Mouse (Mus musculus): Measurements from ENCODE around the gene Cab39. TPM values are rescaled to one million over a fixed set of nuclear protein-coding genes. Genes with fewer than 3 reads are reported as not detected.

The Cab39 gene
- polyA plus RNA-seq, 1 experiment from 2014 or later = 41.4 TPM

DNA sequence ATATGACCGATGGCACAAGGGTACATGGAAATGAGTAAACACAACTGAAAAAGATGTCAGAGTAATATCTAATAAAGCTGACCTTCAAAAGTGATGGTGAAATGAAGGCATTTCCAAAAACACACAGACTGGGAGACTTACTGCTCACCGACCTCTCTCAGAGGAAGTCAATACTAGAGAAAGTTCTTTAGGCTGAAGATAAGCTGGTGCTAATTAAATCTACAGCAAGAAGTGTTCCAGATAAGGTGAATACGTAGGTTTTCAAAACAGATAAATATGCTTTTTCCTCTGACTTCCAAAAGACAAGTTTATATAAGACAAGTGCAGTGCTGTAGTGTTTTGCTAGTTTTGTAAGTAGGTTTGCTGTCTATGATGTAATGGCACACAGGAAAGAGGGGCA lies 63.0 kb downstream of the Cab39 start:
- H3K9me3 ChIP-seq (ENCODE audit: control insufficient read depth, low read length) = peaks cover 3% of the 10 kb centered on the region; the same call in 1 of the 2 replicates
- H3K4me2 ChIP-seq (ENCODE audit: low read length) = no peak overlapping the region
- H3K27ac ChIP-seq (replicated peaks in 1 of 2; ENCODE audit: control insufficient read depth in 1 of 2, insufficient read depth in 1 of 2, low read depth in 2 of 2, low read length in 2 of 2) = no peak overlapping the region
- H3K36me3 ChIP-seq (ENCODE audit: control insufficient read depth, insufficient read depth, low read length) = peaks cover 22% of the 10 kb centered on the region
- H3K4me1 ChIP-seq (ENCODE audit: control insufficient read depth in 2 of 2, insufficient read depth in 2 of 2, low read length in 2 of 2) = peaks cover 2 to 19% of the 10 kb centered on the region in 2 experiments; a peak in 3 of 4 replicates
- 37% methylated on average over 3 of the region's 3 CpGs for WGBS
- no peak for ATAC-seq (ENCODE audit: insufficient number of reproducible peaks, insufficient read depth, low FRiP score, low read depth)
- no peaks in the 10 kb centered on the region for H3K27me3 ChIP-seq (ENCODE audit: control insufficient read depth, insufficient read depth, low read length)
- H3K4me3 ChIP-seq (ENCODE audit: control insufficient read depth in 1 of 2, insufficient read depth in 1 of 2, low read depth in 1 of 2, low read length in 2 of 2) = no peak overlapping the region
- no peak overlapping the region for H3K9ac ChIP-seq (ENCODE audit: low read length)

- Histone ChIP-seq H3K27ac (replicated peaks in 1 of 2; ENCODE audit: control insufficient read depth in 1 of 2, insufficient read depth in 1 of 2, low read depth in 2 of 2, low read length in 2 of 2) (no peak overlapping the region), H3K4me1 (ENCODE audit: control insufficient read depth in 2 of 2, insufficient read depth in 2 of 2, low read length in 2 of 2) (peaks cover 0 to 11% of the 10 kb centered on the region in 2 experiments; a peak in 1 of 4 replicates), H3K36me3 (ENCODE audit: control insufficient read depth, insufficient read depth, low read length) (peaks cover 13% of the 10 kb centered on the region), H3K9me3 (ENCODE audit: control insufficient read depth, low read length) (peaks cover 12% of the 10 kb centered on the region), H3K4me3 (ENCODE audit: control insufficient read depth in 1 of 2, insufficient read depth in 1 of 2, low read depth in 1 of 2, low read length in 2 of 2) (no peak overlapping the region), H3K9ac (ENCODE audit: low read length) (no peak overlapping the region), H3K27me3 (ENCODE audit: control insufficient read depth, insufficient read depth, low read length) (no peaks in the 10 kb centered on the region), H3K4me2 (ENCODE audit: low read length) (no peak overlapping the region)
- ATAC-seq (ENCODE audit: insufficient number of reproducible peaks, insufficient read depth, low FRiP score, low read depth) = no peak
- 84% methylated on average over 6 of the region's 6 CpGs for WGBS
Measured at GRCm38 (mm10) chr1:85857261-85857754, 64.1 kb downstream of the Cab39 start.

DNA sequence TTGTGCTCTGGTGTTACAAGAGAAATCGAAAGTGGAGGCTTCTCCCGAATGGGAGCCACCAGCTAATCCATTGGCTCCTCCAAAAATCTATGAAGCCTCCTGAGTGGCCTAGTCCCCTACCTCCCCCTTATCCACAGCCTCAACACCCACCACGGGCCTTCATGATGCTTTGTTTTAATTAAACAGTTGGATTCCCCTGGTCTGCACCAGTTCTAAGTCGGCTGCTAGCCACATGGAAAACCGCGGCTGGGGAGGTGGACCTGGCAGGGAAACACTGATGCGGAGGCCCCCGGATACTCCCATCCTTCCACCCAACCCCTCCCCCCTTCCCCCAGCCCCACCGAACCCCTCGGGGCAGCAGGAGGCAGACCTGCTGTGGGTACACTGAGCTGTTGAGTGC lies 71.1 kb downstream of the Cab39 start:
- no peak overlapping the region for H3K9ac ChIP-seq (ENCODE audit: low read length)
- peaks cover 4 to 12% of the 10 kb centered on the region in 2 experiments; a peak in 3 of 4 replicates for H3K4me1 ChIP-seq (ENCODE audit: control insufficient read depth in 2 of 2, insufficient read depth in 2 of 2, low read length in 2 of 2)
- H3K36me3 ChIP-seq (ENCODE audit: control insufficient read depth, insufficient read depth, low read length) = no peaks in the 10 kb centered on the region
- no peaks in the 10 kb centered on the region for H3K27me3 ChIP-seq (ENCODE audit: control insufficient read depth, insufficient read depth, low read length)
- 87% methylated on average over 10 of the region's 10 CpGs for WGBS
- H3K27ac ChIP-seq (replicated peaks in 1 of 2; ENCODE audit: control insufficient read depth in 1 of 2, insufficient read depth in 1 of 2, low read depth in 2 of 2, low read length in 2 of 2) = no peak overlapping the region
- H3K9me3 ChIP-seq (ENCODE audit: control insufficient read depth, low read length) = peaks cover 23% of the 10 kb centered on the region
- no peak overlapping the region for H3K4me2 ChIP-seq (ENCODE audit: low read length)
- ATAC-seq (ENCODE audit: insufficient number of reproducible peaks, insufficient read depth, low FRiP score, low read depth) = no peak
- no peak overlapping the region for H3K4me3 ChIP-seq (ENCODE audit: control insufficient read depth in 1 of 2, insufficient read depth in 1 of 2, low read depth in 1 of 2, low read length in 2 of 2)

DNA sequence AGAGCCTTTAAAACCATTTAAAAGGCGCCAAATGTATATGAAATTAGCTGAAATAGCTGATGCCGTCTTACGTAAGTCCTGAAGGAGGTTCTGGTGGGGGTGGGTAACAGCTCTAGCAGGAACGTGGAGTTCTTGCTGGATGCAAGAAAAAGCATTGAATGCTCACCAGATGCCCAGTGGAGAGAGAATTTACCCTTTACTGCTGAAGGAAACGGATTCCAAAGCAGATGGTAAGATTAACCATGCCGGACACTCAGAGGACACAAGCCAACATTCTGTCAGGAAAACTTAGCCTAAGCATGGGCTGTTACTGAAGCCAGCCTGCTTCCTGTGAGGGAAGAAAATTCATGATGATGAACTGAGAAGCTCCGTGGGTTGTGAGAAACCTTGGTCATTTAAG lies 76.8 kb downstream of the Cab39 start:
- Histone ChIP-seq H3K36me3 (ENCODE audit: control insufficient read depth, insufficient read depth, low read length) (no peaks in the 10 kb centered on the region), H3K4me1 (ENCODE audit: control insufficient read depth in 2 of 2, insufficient read depth in 2 of 2, low read length in 2 of 2) (peaks cover 4 to 12% of the 10 kb centered on the region in 2 experiments), H3K4me2 (ENCODE audit: low read length) (no peak overlapping the region), H3K9ac (ENCODE audit: low read length) (no peak overlapping the region), H3K27me3 (ENCODE audit: control insufficient read depth, insufficient read depth, low read length) (no peaks in the 10 kb centered on the region), H3K4me3 (ENCODE audit: control insufficient read depth in 1 of 2, insufficient read depth in 1 of 2, low read depth in 1 of 2, low read length in 2 of 2) (no peak overlapping the region), H3K27ac (replicated peaks in 1 of 2; ENCODE audit: control insufficient read depth in 1 of 2, insufficient read depth in 1 of 2, low read depth in 2 of 2, low read length in 2 of 2) (no peak overlapping the region), H3K9me3 (ENCODE audit: control insufficient read depth, low read length) (peaks cover 17% of the 10 kb centered on the region; the same call in 1 of the 2 replicates)
- no peak for ATAC-seq (ENCODE audit: insufficient number of reproducible peaks, insufficient read depth, low FRiP score, low read depth)
- WGBS = 72% methylated on average over 7 of the region's 7 CpGs

- H3K36me3 ChIP-seq (ENCODE audit: control insufficient read depth, insufficient read depth, low read length) = no peaks in the 10 kb centered on the region
- peaks cover 22% of the 10 kb centered on the region; the same call in 1 of the 2 replicates for H3K9me3 ChIP-seq (ENCODE audit: control insufficient read depth, low read length)
- H3K4me2 ChIP-seq (ENCODE audit: low read length) = no peak overlapping the region
- peaks cover 4 to 12% of the 10 kb centered on the region in 2 experiments for H3K4me1 ChIP-seq (ENCODE audit: control insufficient read depth in 2 of 2, insufficient read depth in 2 of 2, low read length in 2 of 2)
- no peak overlapping the region for H3K9ac ChIP-seq (ENCODE audit: low read length)
- no peaks in the 10 kb centered on the region for H3K27me3 ChIP-seq (ENCODE audit: control insufficient read depth, insufficient read depth, low read length)
- no peak for ATAC-seq (ENCODE audit: insufficient number of reproducible peaks, insufficient read depth, low FRiP score, low read depth)
- no peak overlapping the region for H3K4me3 ChIP-seq (ENCODE audit: control insufficient read depth in 1 of 2, insufficient read depth in 1 of 2, low read depth in 1 of 2, low read length in 2 of 2)
- H3K27ac ChIP-seq (replicated peaks in 1 of 2; ENCODE audit: control insufficient read depth in 1 of 2, insufficient read depth in 1 of 2, low read depth in 2 of 2, low read length in 2 of 2) = no peak overlapping the region; a peak in 1 of 4 replicates
- 27% methylated on average over 2 of the region's 2 CpGs for WGBS
Measured at GRCm38 (mm10) chr1:85870546-85870945, 77.3 kb downstream of the Cab39 start.

GRCm38 (mm10) chr1:85882003-85882402 lies 88.8 kb downstream of the Cab39 start:
- no peak for ATAC-seq (ENCODE audit: insufficient number of reproducible peaks, insufficient read depth, low FRiP score, low read depth)
- Histone ChIP-seq H3K9ac (ENCODE audit: low read length) (no peak overlapping the region), H3K27ac (replicated peaks in 1 of 2; ENCODE audit: control insufficient read depth in 1 of 2, insufficient read depth in 1 of 2, low read depth in 2 of 2, low read length in 2 of 2) (no peak overlapping the region), H3K9me3 (ENCODE audit: control insufficient read depth, low read length) (peaks cover 26% of the 10 kb centered on the region), H3K4me3 (ENCODE audit: control insufficient read depth in 1 of 2, insufficient read depth in 1 of 2, low read depth in 1 of 2, low read length in 2 of 2) (no peak overlapping the region), H3K4me1 (ENCODE audit: control insufficient read depth in 2 of 2, insufficient read depth in 2 of 2, low read length in 2 of 2) (no peaks in the 10 kb centered on the region), H3K36me3 (ENCODE audit: control insufficient read depth, insufficient read depth, low read length) (no peaks in the 10 kb centered on the region), H3K4me2 (ENCODE audit: low read length) (no peak overlapping the region), H3K27me3 (ENCODE audit: control insufficient read depth, insufficient read depth, low read length) (no peaks in the 10 kb centered on the region)
- 89% methylated on average over 12 of the region's 12 CpGs for WGBS

- no peak overlapping the region for H3K4me2 ChIP-seq (ENCODE audit: low read length)
- no peaks in the 10 kb centered on the region for H3K27me3 ChIP-seq (ENCODE audit: control insufficient read depth, insufficient read depth, low read length)
- no peak overlapping the region for H3K9ac ChIP-seq (ENCODE audit: low read length)
- no peaks in the 10 kb centered on the region for H3K4me1 ChIP-seq (ENCODE audit: control insufficient read depth in 2 of 2, insufficient read depth in 2 of 2, low read length in 2 of 2)
- no peak for ATAC-seq (ENCODE audit: insufficient number of reproducible peaks, insufficient read depth, low FRiP score, low read depth)
- H3K36me3 ChIP-seq (ENCODE audit: control insufficient read depth, insufficient read depth, low read length) = no peaks in the 10 kb centered on the region
- H3K9me3 ChIP-seq (ENCODE audit: control insufficient read depth, low read length) = peaks cover 8% of the 10 kb centered on the region; the same call in 1 of the 2 replicates
- no peak overlapping the region for H3K27ac ChIP-seq (replicated peaks in 1 of 2; ENCODE audit: control insufficient read depth in 1 of 2, insufficient read depth in 1 of 2, low read depth in 2 of 2, low read length in 2 of 2)
- no peak overlapping the region for H3K4me3 ChIP-seq (ENCODE audit: control insufficient read depth in 1 of 2, insufficient read depth in 1 of 2, low read depth in 1 of 2, low read length in 2 of 2)
- 85% methylated on average over 7 of the region's 7 CpGs for WGBS
Measured at GRCm38 (mm10) chr1:85887221-85887620, 94.0 kb downstream of the Cab39 start.

- no peaks in the 10 kb centered on the region for H3K9me3 ChIP-seq (ENCODE audit: control insufficient read depth, low read length)
- WGBS = under 1% methylated on average over 33 of the region's 35 CpGs
- peak within 1 kb of the TSS; percentile 63 to 89 for H3K27ac ChIP-seq (replicated peaks in 1 of 2; ENCODE audit: control insufficient read depth in 1 of 2, insufficient read depth in 1 of 2, low read depth in 2 of 2, low read length in 2 of 2)
- ATAC-seq (ENCODE audit: insufficient number of reproducible peaks, insufficient read depth, low FRiP score, low read depth) = peak; percentile 75; the same call in 1 of the 2 replicates
- H3K4me1 ChIP-seq (ENCODE audit: control insufficient read depth in 2 of 2, insufficient read depth in 2 of 2, low read length in 2 of 2) = peaks cover 32 to 40% of the 10 kb centered on the region in 2 experiments
- H3K27me3 ChIP-seq (ENCODE audit: control insufficient read depth, insufficient read depth, low read length) = no peaks in the 10 kb centered on the region
- H3K4me3 ChIP-seq (ENCODE audit: control insufficient read depth in 1 of 2, insufficient read depth in 1 of 2, low read depth in 1 of 2, low read length in 2 of 2) = peak within 1 kb of the TSS; percentile 75 to 95
- no peaks in the 10 kb centered on the region for H3K36me3 ChIP-seq (ENCODE audit: control insufficient read depth, insufficient read depth, low read length)
- H3K4me2 ChIP-seq (ENCODE audit: low read length) = peak within 1 kb of the TSS; percentile 88
- peak within 1 kb of the TSS; percentile 88 for H3K9ac ChIP-seq (ENCODE audit: low read length)
Measured at GRCm38 (mm10) chr1:85894231-85894747, 101.0 kb downstream of the Cab39 start, which contains the start of gene Itm2c. Itm2c (plus strand) TSS chr1:85894281.
